Mouse (Mus musculus) lung, postnatal 0 days (tissue): Measurements from ENCODE around the gene Prkag2.

Source experiments
- CTCF ChIP-seq: IDR thresholded peaks from 2 replicates; pipeline ENCODE4 v1.5.1; 2016; ENCODE audit warnings: antibody characterized with exemption, mild to moderate bottlenecking
- EP300 ChIP-seq: IDR thresholded peaks from 2 replicates; pipeline ENCODE4 v1.6.1; 2016; ENCODE audit warnings: antibody characterized with exemption, mild to moderate bottlenecking, control low read depth

GRCm38 (mm10) chr5:25083816-25084215, 16.6 kb downstream of the Prkag2 start:
- TF ChIP-seq CTCF (no peak), EP300 (no peak)
